Mouse (Mus musculus) cerebellum, adult 2 months (tissue): ENCODE data around the gene Id2.

ENCODE experiments used
- CTCF ChIP-seq: fragments of 200-500 bp; IDR thresholded peaks from 2 replicates; pipeline ENCODE4 v1.5.1; 2011; ENCODE audit warnings: low read depth, mild to moderate bottlenecking, control low read depth, low read length, moderate library complexity, borderline replicate concordance; ENCODE audit not compliant: insufficient read depth
- POLR2A ChIP-seq: fragments of 200-500 bp; IDR thresholded peaks from 2 replicates; pipeline ENCODE4 v1.6.1; 2011; ENCODE audit warnings: low read length, control low read depth, borderline replicate concordance; ENCODE audit not compliant: insufficient read depth

DNA sequence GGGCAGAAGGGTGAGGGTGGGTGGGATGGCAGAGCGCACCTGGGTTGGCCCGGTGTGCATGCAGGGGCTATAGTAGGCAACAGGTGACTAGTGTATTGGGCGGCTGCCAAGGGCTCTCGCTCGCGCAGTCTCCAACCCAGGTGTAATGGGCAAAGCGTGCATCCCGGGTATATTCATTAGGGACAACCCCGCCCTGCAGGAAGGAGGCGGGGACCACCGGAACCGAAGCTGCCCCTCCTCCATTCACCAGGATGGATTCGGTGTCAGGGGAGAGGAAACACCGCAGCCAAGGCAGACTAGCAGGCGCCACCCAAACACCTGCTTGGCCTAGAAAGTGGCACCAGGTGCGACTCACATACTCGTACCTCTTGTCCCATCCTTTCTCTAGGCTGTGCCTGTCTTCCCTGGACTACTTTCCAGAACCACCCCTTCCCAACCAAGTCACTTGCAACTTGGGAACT is 4.2 kb downstream of the Id2 start:
- TF ChIP-seq CTCF (no peak), POLR2A (no peak)
